Mouse (Mus musculus) cerebellum, adult 2 months (tissue): Measurements from ENCODE around the gene Elf4. TPM values are rescaled to one million over a fixed set of nuclear protein-coding genes. Genes with fewer than 3 reads are reported as not detected.

ENCODE experiments used
- DNase-seq, 2 experiments: peaks; one replicate each; pipeline ENCODE4 v3.0.0; 2021
- H3K27ac ChIP-seq: fragments of 200-500 bp; 2 replicates; pipeline ENCODE4 v1.5.1; 2012; ENCODE audit warnings: low read length, control low read depth, inconsistent platforms; ENCODE audit not compliant: insufficient read depth
- H3K27me3 ChIP-seq: fragments of 200-500 bp; 2 replicates; pipeline ENCODE4 v1.6.1; 2012; ENCODE audit warnings: inconsistent platforms, mild to moderate bottlenecking, low read length, moderate library complexity; ENCODE audit not compliant: control insufficient read depth, insufficient read depth
- H3K4me1 ChIP-seq: fragments of 200-500 bp; 2 replicates; pipeline ENCODE4 v1.6.1; 2011; ENCODE audit warnings: low read length; ENCODE audit not compliant: control insufficient read depth, insufficient read depth
- H3K4me3 ChIP-seq: fragments of 200-500 bp; replicated peaks from 2 replicates; pipeline ENCODE3; 2011; ENCODE audit warnings: mild to moderate bottlenecking, low read depth, low read length, control low read depth; ENCODE audit not compliant: insufficient read depth
- CTCF ChIP-seq: fragments of 200-500 bp; IDR thresholded peaks from 2 replicates; pipeline ENCODE4 v1.5.1; 2011; ENCODE audit warnings: low read depth, mild to moderate bottlenecking, control low read depth, low read length, moderate library complexity, borderline replicate concordance; ENCODE audit not compliant: insufficient read depth
- POLR2A ChIP-seq: fragments of 200-500 bp; IDR thresholded peaks from 2 replicates; pipeline ENCODE4 v1.6.1; 2011; ENCODE audit warnings: low read length, control low read depth, borderline replicate concordance; ENCODE audit not compliant: insufficient read depth
- WGBS: fragments of 180-500 bp; shearing (Covaris S2); methylation state at CpG from one replicate; pipeline ENCODE4 v1.1.7; 2018; 5-methylcytosine and 5-hydroxymethylcytosine counted together
- polyA plus RNA-seq: library from polyadenylated mRNA; depleted of rRNA; stranded (reverse); fragments of >200 nt; gene quantifications from 2 replicates; pipeline ENCODE4 v1.2.3, GENCODE M21; 2012

The Elf4 gene
- polyA plus RNA-seq, 1 experiment: 0.38 TPM

- Histone ChIP-seq H3K27me3 (no peaks in the 10 kb centered on the region), H3K4me1 (no peaks in the 10 kb centered on the region; the same call in 1 of the 2 replicates), H3K4me3 (no peak overlapping the region), H3K27ac (no peak overlapping the region)
- no peak for DNase-seq
- 100% methylated on average over 1 of the region's 1 CpGs for WGBS
- TF ChIP-seq CTCF: no peak
- no peak for TF ChIP-seq POLR2A
These were observed 28.7 kb downstream of the Elf4 start for GRCm38 (mm10) chrX:48434251-48434650.

- TF ChIP-seq POLR2A (no peak), CTCF (no peak)
- no peaks in the 10 kb centered on the region for H3K27me3 ChIP-seq
- no peaks in the 10 kb centered on the region; the same call in 1 of the 2 replicates for H3K4me1 ChIP-seq
- no peak for DNase-seq
- H3K4me3 ChIP-seq: no peak overlapping the region
- H3K27ac ChIP-seq: no peak overlapping the region
- 39% methylated on average over 6 of the region's 6 CpGs for WGBS
These were observed 29.4 kb downstream of the Elf4 start for GRCm38 (mm10) chrX:48433527-48433899.

DNA sequence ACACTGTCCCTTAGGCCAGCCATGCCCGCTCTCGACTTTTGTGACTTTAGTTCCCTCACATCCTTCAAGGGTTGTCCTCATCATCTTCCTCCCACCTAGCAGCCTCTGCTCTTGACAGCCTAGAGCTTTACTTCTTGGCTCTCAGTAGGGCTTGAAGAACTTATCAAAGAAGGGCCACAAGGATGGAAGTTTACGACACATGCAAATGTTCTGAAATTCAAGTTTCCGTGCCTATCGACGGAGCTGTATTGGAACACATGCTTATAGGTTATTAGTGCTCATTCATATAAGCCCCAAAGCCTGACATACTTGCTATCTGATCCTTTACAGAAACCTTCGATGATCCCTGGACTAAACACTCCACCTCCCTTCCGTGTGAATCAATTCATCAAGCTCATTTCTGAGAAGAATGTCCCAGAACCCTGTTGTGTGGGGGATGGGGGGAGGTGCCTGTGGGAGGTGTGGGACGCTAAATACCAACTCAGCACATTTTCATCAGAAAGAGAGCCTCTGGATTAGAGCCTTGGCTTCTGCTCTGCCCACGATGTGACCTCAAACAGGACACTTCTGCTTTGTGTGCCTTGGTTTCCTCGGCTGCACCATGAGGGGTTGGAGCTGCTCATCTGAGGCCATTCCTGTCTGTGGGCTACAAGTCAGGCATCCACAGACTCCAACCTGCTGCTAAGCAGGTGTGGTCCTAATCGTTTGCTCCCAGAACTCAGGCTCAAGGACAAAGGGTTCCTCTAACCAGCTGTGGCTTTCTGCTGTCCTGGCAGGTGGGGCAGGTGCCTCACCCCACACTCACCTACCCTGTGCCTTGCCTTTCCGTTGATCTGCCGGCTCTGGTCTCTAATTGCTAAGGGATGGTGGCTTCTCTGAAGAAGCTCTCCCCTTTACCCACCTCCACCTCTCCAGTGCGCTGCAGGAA lies 30.1 kb downstream of the Elf4 start:
- WGBS: 74% methylated on average over 15 of the region's 15 CpGs
- Histone ChIP-seq H3K27me3 (no peaks in the 10 kb centered on the region), H3K4me1 (no peaks in the 10 kb centered on the region; the same call in 1 of the 2 replicates), H3K27ac (no peak overlapping the region), H3K4me3 (no peak overlapping the region)
- no peak for DNase-seq
- TF ChIP-seq POLR2A (no peak), CTCF (no peak)

GRCm38 (mm10) chrX:48429538-48429937 lies 33.4 kb downstream of the Elf4 start:
- 60% methylated on average over 6 of the region's 6 CpGs for WGBS
- H3K4me3 ChIP-seq: no peak overlapping the region
- no peak for TF ChIP-seq CTCF
- H3K27ac ChIP-seq: no peak overlapping the region
- no peaks in the 10 kb centered on the region; the same call in 1 of the 2 replicates for H3K4me1 ChIP-seq
- H3K27me3 ChIP-seq: no peaks in the 10 kb centered on the region
- DNase-seq: no peak

- no peak for TF ChIP-seq CTCF
- TF ChIP-seq POLR2A: no peak
- H3K27ac ChIP-seq: no peak overlapping the region
- no peaks in the 10 kb centered on the region; the same call in 1 of the 2 replicates for H3K4me1 ChIP-seq
- no peak overlapping the region for H3K4me3 ChIP-seq
- no peaks in the 10 kb centered on the region for H3K27me3 ChIP-seq
- no peak for DNase-seq
These were observed 33.8 kb downstream of the Elf4 start for GRCm38 (mm10) chrX:48429100-48429499.

GRCm38 (mm10) chrX:48428642-48429041 lies 34.3 kb downstream of the Elf4 start:
- Histone ChIP-seq H3K4me3 (no peak overlapping the region), H3K27ac (no peak overlapping the region), H3K27me3 (no peaks in the 10 kb centered on the region), H3K4me1 (no peaks in the 10 kb centered on the region; the same call in 1 of the 2 replicates)
- DNase-seq: no peak
- 89% methylated on average over 8 of the region's 8 CpGs for WGBS
- TF ChIP-seq POLR2A (no peak), CTCF (no peak)

- DNase-seq: no peak
- no peaks in the 10 kb centered on the region for H3K27me3 ChIP-seq
- H3K27ac ChIP-seq: no peak overlapping the region
- no peak overlapping the region for H3K4me3 ChIP-seq
- H3K4me1 ChIP-seq: no peaks in the 10 kb centered on the region
- WGBS: 79% methylated on average over 6 of the region's 6 CpGs
- TF ChIP-seq POLR2A (no peak), CTCF (no peak)
These were observed 34.7 kb downstream of the Elf4 start for GRCm38 (mm10) chrX:48428241-48428640.

GRCm38 (mm10) chrX:48425280-48425679 lies 37.7 kb downstream of the Elf4 start:
- Histone ChIP-seq H3K4me1 (no peaks in the 10 kb centered on the region), H3K27ac (no peak overlapping the region), H3K27me3 (no peaks in the 10 kb centered on the region), H3K4me3 (no peak overlapping the region)
- DNase-seq: no peak
- TF ChIP-seq CTCF (no peak), POLR2A (no peak)
- 83% methylated on average over 7 of the region's 7 CpGs for WGBS
